Mouse (Mus musculus) midbrain, embryonic 13.5 days (tissue): ENCODE measurements around the gene Spint1. TPM values are rescaled to one million over a fixed set of nuclear protein-coding genes. Genes with fewer than 3 reads are reported as not detected.

Source experiments
- ATAC-seq: fragments of 200-750 bp; cut with Nextera tagmentation; 2 replicates; pipeline ENCODE4 v1.8.0; 2017; ENCODE audit warnings: mild to moderate bottlenecking, moderate TSS enrichment, moderate library complexity
- H3K27ac ChIP-seq: fragments of 300-500 bp; sonication (generic); 2 replicates; pipeline ENCODE4 v1.5.1; 2015; ENCODE audit warnings: inconsistent platforms, mild to moderate bottlenecking, moderate library complexity
- H3K27me3 ChIP-seq: fragments of 300-500 bp; sonication (generic); 2 replicates; pipeline ENCODE4 v1.6.1; 2015; ENCODE audit warnings: mild to moderate bottlenecking, inconsistent platforms
- H3K36me3 ChIP-seq: fragments of 300-500 bp; sonication (generic); 2 replicates; pipeline ENCODE4 v1.6.1; 2015; ENCODE audit warnings: mild to moderate bottlenecking, inconsistent platforms
- H3K4me1 ChIP-seq: fragments of 300-500 bp; sonication (generic); replicated peaks from 2 replicates; pipeline ENCODE4 v1.6.1; 2015; ENCODE audit warnings: inconsistent platforms
- H3K4me2 ChIP-seq: fragments of 300-500 bp; sonication (generic); replicated peaks from 2 replicates; pipeline ENCODE4 v1.6.1; 2015; ENCODE audit warnings: moderate library complexity, mild to moderate bottlenecking, inconsistent platforms
- H3K4me3 ChIP-seq: fragments of 300-500 bp; sonication (generic); replicated peaks from 2 replicates; pipeline ENCODE4 v1.5.1; 2015; ENCODE audit warnings: mild to moderate bottlenecking, inconsistent platforms
- H3K9ac ChIP-seq: fragments of 300-500 bp; sonication (generic); replicated peaks from 2 replicates; pipeline ENCODE4 v1.6.1; 2015; ENCODE audit warnings: mild to moderate bottlenecking, inconsistent platforms
- H3K9me3 ChIP-seq: fragments of 300-500 bp; sonication (generic); 2 replicates; pipeline ENCODE4 v1.6.1; 2016; ENCODE audit warnings: mild to moderate bottlenecking, inconsistent platforms
- WGBS: fragments of 180-500 bp; shearing (Covaris S2); methylation state at CpG from one replicate; pipeline ENCODE4 v1.1.7; 2015; 5-methylcytosine and 5-hydroxymethylcytosine counted together
- polyA plus RNA-seq: library from polyadenylated mRNA; unstranded; fragments of >200 nt; fragmentation: Nextera tagmentation; extraction: Ambion mirVana; gene quantifications from 2 replicates; pipeline ENCODE4 v1.2.1, GENCODE M21; 2015

The Spint1 gene
- polyA plus RNA-seq = 0.34 and 0.48 TPM in 2 replicates

DNA sequence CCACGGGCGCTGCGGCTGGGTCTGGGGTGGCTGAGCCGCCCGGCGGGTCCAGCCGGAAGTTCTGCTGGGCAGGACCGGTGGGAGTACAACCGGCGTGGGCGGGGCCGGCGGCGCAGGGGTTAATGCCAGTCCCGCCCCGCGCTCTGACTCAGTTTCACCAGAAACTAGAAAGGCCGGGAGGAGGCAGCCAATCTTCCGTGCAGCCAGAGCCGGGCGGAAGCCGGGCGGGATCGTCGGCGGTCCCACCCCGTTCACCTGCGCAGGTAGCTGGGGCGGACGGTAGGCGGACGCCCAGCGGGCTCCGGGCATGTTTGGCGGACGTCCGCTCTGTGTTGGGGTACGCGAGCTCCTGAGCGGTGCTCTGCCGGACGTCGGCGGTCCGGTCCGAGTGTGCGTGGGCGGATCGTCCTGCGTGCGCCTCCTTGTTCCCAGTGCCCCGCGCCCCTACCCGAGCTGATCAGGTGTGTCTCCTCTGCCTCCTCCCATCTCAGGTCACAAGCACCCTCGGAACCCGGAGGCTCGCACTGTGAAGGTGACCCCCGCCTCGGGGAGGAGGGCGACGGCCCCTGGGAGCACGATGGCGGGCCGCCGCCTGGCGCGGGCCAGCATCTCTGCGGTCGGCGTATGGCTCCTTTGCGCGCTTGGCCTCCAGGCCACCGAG is at the start of gene Spint1:
Gene Spint1, plus strand, starts transcription at position 153 of the 661 bp plus-strand sequence.
- H3K4me2 ChIP-seq = peak within 1 kb of the TSS; percentile 62
- peak within 1 kb of the TSS; percentile 42 for H3K4me3 ChIP-seq
- peaks cover 62% of the 10 kb centered on the region for H3K27me3 ChIP-seq
- ATAC-seq = 0 out of 2 replicates have a peak, but pooled peaks have one; percentile 30
- peak within 1 kb of the TSS; percentile 44 for H3K9ac ChIP-seq
- no peaks in the 10 kb centered on the region for H3K9me3 ChIP-seq
- no peaks in the 10 kb centered on the region for H3K36me3 ChIP-seq
- under 1% methylated on average over 73 of the region's 73 CpGs for WGBS
- H3K4me1 ChIP-seq = peaks cover 14% of the 10 kb centered on the region
- no peak within 1 kb of the TSS for H3K27ac ChIP-seq

GRCm38 (mm10) chr2:119189029-119189710 is 48.0 kb upstream of the Spint1 start:
- peak overlapping the region; percentile 27 for H3K4me3 ChIP-seq
- 6% methylated on average over 15 of the region's 15 CpGs for WGBS
- no peaks in the 10 kb centered on the region for H3K9me3 ChIP-seq
- peak overlapping the region; percentile 40; the same call in 1 of the 2 replicates for H3K9ac ChIP-seq
- no peaks in the 10 kb centered on the region for H3K27me3 ChIP-seq
- peak; percentile 78 for ATAC-seq
- no peak overlapping the region for H3K27ac ChIP-seq
- peaks cover 6% of the 10 kb centered on the region for H3K4me1 ChIP-seq
- peaks cover 18% of the 10 kb centered on the region for H3K36me3 ChIP-seq
- H3K4me2 ChIP-seq = peak overlapping the region; percentile 57

GRCm38 (mm10) chr2:119190969-119191368 is 46.2 kb upstream of the Spint1 start:
- Histone ChIP-seq H3K4me1 (peaks cover 6% of the 10 kb centered on the region), H3K9ac (no peak overlapping the region), H3K27ac (no peak overlapping the region), H3K4me3 (no peak overlapping the region), H3K9me3 (no peaks in the 10 kb centered on the region), H3K4me2 (no peak overlapping the region), H3K36me3 (peaks cover 2% of the 10 kb centered on the region; the same call in 1 of the 2 replicates), H3K27me3 (no peaks in the 10 kb centered on the region)
- WGBS = 90% methylated on average over 5 of the region's 5 CpGs
- no peak for ATAC-seq

DNA sequence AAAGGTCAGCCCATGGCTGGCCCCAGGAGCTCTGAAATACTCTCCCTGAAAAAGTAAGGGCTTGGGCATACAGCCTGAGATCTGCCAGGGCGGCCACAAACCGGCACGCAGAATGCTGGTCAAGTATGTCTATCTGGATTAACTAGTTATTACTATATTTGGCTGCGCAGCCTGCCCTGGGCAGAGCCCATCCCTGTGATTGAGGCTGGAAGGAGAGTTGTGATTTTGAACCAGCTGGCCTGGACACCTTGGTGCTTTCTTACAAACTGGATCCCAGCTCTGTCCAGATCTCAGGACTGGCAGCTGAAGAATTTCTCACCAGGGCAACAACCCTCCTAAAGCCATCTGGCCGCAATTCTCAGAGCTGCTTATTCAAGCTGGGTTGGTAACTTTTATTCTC is 43.0 kb upstream of the Spint1 start:
- no peak for ATAC-seq
- Histone ChIP-seq H3K9ac (no peak overlapping the region), H3K4me2 (no peak overlapping the region), H3K27ac (no peak overlapping the region), H3K36me3 (no peaks in the 10 kb centered on the region), H3K9me3 (no peaks in the 10 kb centered on the region), H3K4me3 (no peak overlapping the region), H3K27me3 (no peaks in the 10 kb centered on the region), H3K4me1 (peaks cover 8% of the 10 kb centered on the region)
- 91% methylated on average over 5 of the region's 5 CpGs for WGBS

DNA sequence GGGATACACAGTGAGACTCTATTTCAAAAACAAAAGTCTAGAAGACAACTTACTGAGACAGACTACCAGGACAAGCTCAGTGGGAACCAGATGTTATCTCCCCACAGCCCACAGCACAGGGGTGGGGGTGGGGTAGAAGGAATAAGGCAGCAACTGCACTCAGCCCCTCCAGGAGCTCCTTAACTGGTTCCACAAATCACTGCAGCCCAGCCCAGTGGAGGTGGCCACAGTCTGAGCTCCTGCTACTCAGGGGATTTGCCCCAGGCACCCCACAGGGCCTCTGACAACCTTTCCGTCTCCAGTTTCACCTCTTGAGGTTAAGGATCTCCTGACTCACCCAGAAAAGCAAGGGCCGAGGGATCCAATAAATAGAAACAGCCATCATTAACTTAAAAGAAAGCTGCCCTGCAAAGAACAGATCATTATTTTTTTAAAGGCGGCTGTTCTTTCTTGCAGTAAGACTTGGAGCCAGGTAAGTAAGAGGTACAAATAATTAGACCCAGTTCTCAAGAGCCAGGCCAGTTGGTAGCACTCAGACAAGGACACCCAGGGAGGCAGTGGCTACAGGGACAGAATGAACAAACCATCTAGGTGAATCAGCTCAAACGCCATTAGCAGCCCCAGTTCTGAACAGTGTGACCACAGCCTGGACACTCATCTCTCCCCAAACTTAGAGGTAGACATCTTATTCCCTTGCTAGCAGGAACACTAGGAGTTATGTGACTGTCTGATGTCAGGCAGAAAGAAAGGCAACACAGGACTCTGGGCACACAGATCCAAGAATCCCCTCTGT is 40.6 kb upstream of the Spint1 start:
- H3K4me1 ChIP-seq = peaks cover 6% of the 10 kb centered on the region; the same call in 1 of the 2 replicates
- 29% methylated on average over 4 of the region's 4 CpGs for WGBS
- no peak for ATAC-seq
- H3K27me3 ChIP-seq = no peaks in the 10 kb centered on the region
- no peaks in the 10 kb centered on the region for H3K36me3 ChIP-seq
- no peak overlapping the region for H3K9ac ChIP-seq
- H3K9me3 ChIP-seq = no peaks in the 10 kb centered on the region
- no peak overlapping the region for H3K4me3 ChIP-seq
- H3K4me2 ChIP-seq = no peak overlapping the region
- no peak overlapping the region for H3K27ac ChIP-seq

- Histone ChIP-seq H3K4me1 (peaks cover 6% of the 10 kb centered on the region; the same call in 1 of the 2 replicates), H3K4me3 (no peak overlapping the region), H3K27me3 (no peaks in the 10 kb centered on the region), H3K36me3 (no peaks in the 10 kb centered on the region), H3K27ac (no peak overlapping the region), H3K4me2 (no peak overlapping the region), H3K9me3 (no peaks in the 10 kb centered on the region), H3K9ac (no peak overlapping the region)
- WGBS = 84% methylated on average over 1 of the region's 1 CpGs
- ATAC-seq = no peak
These were observed 39.7 kb upstream of the Spint1 start for GRCm38 (mm10) chr2:119197493-119197892.

GRCm38 (mm10) chr2:119198049-119198448 is 39.1 kb upstream of the Spint1 start:
- no peak overlapping the region for H3K4me3 ChIP-seq
- ATAC-seq = no peak
- H3K4me1 ChIP-seq = peaks cover 11% of the 10 kb centered on the region
- no peaks in the 10 kb centered on the region for H3K36me3 ChIP-seq
- no peaks in the 10 kb centered on the region for H3K9me3 ChIP-seq
- no peak overlapping the region for H3K27ac ChIP-seq
- 21% methylated on average over 1 of the region's 1 CpGs for WGBS
- H3K4me2 ChIP-seq = no peak overlapping the region
- no peaks in the 10 kb centered on the region for H3K27me3 ChIP-seq
- H3K9ac ChIP-seq = no peak overlapping the region

DNA sequence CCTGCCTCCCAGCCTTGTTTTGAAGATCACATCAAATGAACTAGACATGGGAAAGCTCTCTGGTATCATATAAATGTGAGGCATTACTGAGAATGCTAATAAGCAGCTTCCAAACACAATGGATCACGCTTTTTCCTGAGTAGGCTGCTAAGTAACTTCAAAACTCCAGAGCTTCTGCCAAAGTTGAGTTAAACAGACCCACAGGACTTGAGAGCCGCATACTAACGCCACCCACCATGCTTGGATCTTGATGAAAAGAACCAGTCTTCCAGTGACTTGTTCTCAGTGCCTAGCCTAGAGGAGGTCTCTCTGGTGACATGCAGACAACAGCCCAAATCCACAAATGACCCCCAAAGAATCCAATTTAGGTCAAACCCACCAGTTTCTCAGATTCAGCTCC is 38.2 kb upstream of the Spint1 start:
- Histone ChIP-seq H3K9ac (no peak overlapping the region), H3K27ac (no peak overlapping the region), H3K9me3 (no peaks in the 10 kb centered on the region), H3K27me3 (no peaks in the 10 kb centered on the region), H3K4me3 (no peak overlapping the region), H3K4me1 (peaks cover 20% of the 10 kb centered on the region), H3K36me3 (no peaks in the 10 kb centered on the region), H3K4me2 (no peak overlapping the region)
- 36% methylated on average over 3 of the region's 3 CpGs for WGBS
- no peak for ATAC-seq

DNA sequence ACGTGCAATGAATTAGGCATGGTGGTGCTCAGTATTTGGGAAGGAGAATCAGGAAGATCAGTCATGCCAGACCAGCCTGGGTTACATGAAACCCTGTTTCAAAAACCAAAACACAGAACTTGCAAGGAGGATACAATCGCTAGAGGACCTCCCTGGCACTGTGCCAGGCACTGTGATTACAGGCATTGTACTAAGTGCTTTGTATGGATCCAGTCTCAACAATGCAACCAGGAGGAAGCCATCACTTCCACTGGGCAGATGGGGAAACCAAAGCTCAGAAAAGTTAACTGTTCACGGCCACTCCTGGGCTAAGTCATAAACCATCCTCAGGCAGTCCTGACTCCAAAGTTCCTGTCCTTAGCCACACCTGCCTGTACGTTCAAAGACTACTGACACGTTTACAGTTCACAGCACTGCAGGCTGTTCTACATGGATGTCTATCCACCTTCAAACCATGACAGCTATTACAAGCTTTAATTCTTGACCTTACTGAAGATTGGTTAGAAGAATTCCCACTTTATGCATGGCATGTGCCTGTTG is 34.2 kb upstream of the Spint1 start:
- Histone ChIP-seq H3K36me3 (no peaks in the 10 kb centered on the region), H3K4me2 (no peak overlapping the region), H3K9me3 (no peaks in the 10 kb centered on the region), H3K4me1 (peaks cover 32% of the 10 kb centered on the region), H3K27ac (no peak overlapping the region), H3K27me3 (no peaks in the 10 kb centered on the region), H3K4me3 (no peak overlapping the region), H3K9ac (no peak overlapping the region)
- ATAC-seq = no peak
- WGBS = 63% methylated on average over 5 of the region's 5 CpGs

- ATAC-seq = no peak
- 82% methylated on average over 4 of the region's 4 CpGs for WGBS
- no peaks in the 10 kb centered on the region for H3K27me3 ChIP-seq
- H3K9me3 ChIP-seq = no peaks in the 10 kb centered on the region
- no peaks in the 10 kb centered on the region for H3K36me3 ChIP-seq
- no peak overlapping the region for H3K4me2 ChIP-seq
- no peak overlapping the region for H3K4me3 ChIP-seq
- H3K27ac ChIP-seq = no peak overlapping the region
- peaks cover 31% of the 10 kb centered on the region for H3K4me1 ChIP-seq
- no peak overlapping the region for H3K9ac ChIP-seq
These were observed 33.2 kb upstream of the Spint1 start for GRCm38 (mm10) chr2:119203871-119204460.

- Histone ChIP-seq H3K4me1 (peaks cover 32% of the 10 kb centered on the region), H3K27me3 (no peaks in the 10 kb centered on the region), H3K4me2 (peak overlapping the region; percentile 63), H3K36me3 (peaks cover 27% of the 10 kb centered on the region), H3K9ac (peak overlapping the region; percentile 60), H3K4me3 (peak overlapping the region; percentile 78), H3K9me3 (no peaks in the 10 kb centered on the region), H3K27ac (peak overlapping the region; percentile 70)
- 0 out of 2 replicates have a peak, but pooled peaks have one; percentile 0 for ATAC-seq
- 30% methylated on average over 6 of the region's 6 CpGs for WGBS
These were observed 29.2 kb upstream of the Spint1 start for GRCm38 (mm10) chr2:119207961-119208343.
